Mouse (Mus musculus) testis, adult 2 months (tissue): ENCODE measurements around the gene Arntl.

ENCODE experiments used
- CTCF ChIP-seq: fragments of 200-500 bp; IDR thresholded peaks from 2 replicates; pipeline ENCODE4 v1.5.1; 2012; ENCODE audit warnings: low read depth, mild to moderate bottlenecking, inconsistent platforms, low read length, moderate library complexity; ENCODE audit not compliant: control insufficient read depth, insufficient read depth, insufficient replicate concordance
- POLR2A ChIP-seq: fragments of 200-500 bp; IDR thresholded peaks from 2 replicates; pipeline ENCODE4 v1.6.1; 2012; ENCODE audit warnings: low read depth, mild to moderate bottlenecking, inconsistent platforms, low read length, moderate library complexity; ENCODE audit not compliant: control insufficient read depth

DNA sequence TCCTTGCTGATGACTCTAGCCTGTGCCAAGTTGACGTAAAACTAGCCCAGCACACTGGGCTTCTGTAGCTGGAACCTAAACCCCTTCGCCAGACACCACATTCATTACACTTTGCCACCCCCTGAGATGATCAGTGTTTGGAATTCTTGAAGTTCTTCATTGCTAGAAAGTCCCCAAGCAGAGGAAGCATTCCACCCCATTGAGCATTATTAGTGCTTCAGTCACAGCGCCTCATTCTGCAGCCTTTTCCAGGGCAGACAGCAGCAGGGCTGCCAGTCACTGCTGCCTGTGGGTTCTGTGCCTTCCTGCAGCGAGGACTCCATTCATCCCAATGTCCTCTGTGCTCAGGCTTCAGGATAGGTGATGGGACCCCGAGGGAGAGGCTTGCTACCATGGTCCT lies 37.9 kb downstream of the Arntl start:
- TF ChIP-seq CTCF: no peak
- TF ChIP-seq POLR2A: no peak
